Mouse (Mus musculus) embryo, embryonic 11.5 days (tissue): Measurements from ENCODE around the gene Dpyd.
A peak's percentile ranks its signal among the peaks of the same experiment; 100 is the strongest.

Experiments used
- DNase-seq: peaks from one replicate; pipeline ENCODE4 v3.0.0-alpha.2; 2012; ENCODE audit warnings: low read depth, low spot score

Dpyd gene

DNA sequence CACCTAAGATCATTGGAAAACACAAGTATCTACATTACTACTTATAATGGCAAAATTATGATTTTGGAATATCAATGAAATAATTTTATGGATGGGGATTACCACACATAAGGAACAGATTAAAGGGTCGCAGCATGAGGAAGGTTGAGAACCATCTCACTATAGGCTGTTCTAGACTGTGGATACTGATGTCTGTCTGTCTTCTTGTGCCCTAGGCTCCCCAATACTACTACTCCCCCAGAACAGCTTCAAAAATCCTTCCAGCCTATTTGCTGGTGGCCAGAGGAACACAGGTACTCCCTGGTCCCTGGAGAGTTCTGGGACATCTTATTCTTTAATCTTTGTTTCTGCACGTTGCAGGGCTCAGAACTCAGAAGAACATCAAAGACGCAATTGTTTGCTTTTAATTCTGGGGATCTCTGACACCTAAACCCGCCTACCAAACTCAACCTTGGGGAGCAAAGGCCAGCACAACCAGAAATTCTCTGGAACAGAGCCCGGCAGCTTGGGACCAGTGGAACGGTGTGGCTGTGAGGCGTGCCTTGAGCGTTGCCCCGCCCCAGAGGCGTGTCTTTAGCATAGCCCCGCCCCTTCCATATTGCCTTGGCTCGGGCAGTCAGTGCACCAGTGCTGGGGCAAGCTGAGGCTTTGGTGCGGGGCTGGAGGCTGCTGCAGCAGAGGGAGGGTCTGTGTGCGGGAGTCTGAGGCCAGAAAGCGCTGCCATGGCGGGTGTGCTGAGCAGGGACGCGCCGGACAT is at the start of gene Dpyd:
TSS of gene Dpyd (plus strand) at position 576 of the 757 bp plus-strand sequence.
- peak; percentile 70 for DNase-seq

DNA sequence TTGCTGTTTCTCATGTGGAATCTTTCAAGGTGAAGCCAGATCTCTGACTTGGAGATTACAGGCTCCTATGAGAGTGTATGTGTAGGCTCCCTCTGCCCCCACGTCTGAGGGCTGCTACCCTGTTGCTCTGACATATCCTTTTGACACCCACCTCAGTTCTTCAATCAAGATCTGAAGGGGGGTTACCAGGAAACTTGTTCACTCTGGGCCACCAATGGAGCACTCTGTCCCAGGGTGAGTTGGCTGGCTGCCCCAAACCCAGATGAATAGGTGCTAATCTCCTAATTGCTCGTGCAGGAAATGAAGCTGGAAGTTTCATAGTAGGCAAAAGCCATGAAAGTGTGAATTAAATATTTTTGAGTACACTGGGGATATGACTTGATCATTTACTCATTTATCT is 24.3 kb upstream of the Dpyd start:
- no peak for DNase-seq

DNA sequence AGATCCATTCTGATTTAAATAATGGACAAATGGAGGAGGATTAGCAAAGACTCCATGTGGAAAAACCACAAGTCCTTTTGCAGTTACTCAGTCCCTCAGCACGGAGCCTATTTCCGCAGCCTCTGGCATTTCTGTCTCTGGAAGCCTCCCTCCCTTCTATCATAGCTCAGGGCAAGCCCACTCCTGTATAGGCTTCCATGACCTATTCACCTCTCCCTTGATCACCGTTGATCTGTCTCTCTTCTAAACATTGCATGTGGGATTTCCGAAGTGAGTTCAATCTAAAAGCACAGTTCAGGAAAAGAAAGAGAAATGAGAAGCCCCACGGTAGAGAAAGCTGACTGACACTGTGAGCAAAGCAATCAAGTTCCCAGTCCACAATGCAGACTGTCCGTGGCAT is 20.2 kb upstream of the Dpyd start:
- DNase-seq: no peak

DNA sequence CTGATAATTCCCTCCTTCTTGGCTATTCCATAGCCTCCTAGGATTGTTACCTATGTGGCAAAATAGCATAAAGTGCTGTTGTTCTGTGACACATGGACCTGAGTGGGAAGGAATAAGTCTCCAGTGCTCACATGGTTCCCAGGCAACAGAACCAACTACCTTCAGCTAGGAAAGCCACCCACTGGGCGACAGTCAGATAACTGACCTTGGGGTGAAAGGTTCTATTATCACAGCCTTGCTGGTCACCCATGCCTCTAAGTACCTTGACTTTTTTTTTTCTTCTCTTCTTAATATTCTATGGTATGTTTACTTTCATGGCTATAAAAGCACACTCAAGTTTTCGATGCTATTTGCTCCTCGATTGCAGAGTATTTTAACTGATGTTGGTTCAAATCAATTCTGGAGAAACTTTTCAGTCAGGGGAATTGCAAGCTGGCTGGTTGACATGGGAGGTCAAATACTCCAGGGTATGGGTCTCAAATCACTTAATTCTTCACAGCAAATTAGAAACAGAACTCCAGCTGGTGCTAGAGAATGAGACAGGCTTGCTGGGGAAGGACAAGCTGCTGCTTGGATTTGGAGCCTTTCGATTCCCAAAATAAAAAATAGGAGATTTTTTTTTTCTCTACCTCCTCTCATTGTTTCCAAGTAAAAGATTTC is 14.2 kb upstream of the Dpyd start:
- DNase-seq: no peak

DNA sequence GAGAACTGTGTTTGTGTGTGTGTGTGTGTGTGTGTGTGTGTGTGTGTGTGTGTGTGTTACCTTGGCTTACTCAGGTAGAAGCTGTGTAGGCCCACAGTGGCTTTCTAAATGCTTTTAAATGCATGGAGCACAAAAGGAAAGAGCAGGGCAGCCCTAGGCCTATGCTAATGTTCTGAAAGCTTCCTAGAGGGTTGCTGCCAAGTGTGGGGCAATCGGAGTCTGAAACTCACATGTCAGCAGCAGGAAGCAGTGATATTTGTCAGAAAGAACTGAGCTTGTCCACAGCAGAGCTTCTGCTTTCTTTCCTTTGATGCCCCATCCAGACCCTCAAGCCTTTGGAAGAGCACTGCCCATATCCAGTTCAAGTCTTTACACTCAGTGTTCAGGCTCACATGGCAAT is 4.3 kb upstream of the Dpyd start:
- DNase-seq: no peak

DNA sequence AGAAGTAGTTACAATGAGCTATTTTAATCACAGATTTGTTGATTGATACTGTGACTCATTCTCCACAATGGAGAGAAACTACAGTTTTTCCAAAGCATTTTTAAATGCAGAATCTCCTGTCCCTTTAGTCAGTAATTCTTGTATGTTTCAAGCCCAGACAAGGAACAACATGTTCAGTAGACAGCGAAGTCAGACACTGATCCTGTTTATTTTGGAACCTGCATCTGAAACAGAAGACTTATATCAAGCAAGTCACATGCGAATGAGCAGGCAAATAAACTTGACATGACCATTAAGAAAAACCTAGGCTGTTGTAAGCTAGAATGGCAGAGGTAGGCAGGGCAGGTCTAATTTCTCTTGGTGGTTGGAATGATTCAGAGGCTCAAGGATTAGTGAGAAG is 2.0 kb upstream of the Dpyd start:
- no peak for DNase-seq

DNA sequence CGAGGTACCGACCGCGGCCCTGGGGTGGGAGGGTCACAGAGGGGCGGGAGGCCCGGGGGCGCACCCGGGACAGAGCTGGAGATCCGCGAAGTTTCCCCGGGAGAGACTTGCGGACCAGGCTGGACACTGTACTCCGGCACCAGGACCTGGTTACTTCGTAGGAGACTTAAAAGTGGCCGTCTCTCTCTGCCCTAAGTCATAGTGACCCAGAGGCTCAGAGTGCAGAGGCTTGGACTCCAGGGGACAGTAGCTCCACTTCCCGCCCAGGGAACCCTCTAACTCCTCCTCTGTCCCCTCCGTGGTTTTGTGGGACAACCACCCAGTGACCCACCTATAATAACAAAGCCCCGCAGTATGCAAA is 362 bp downstream of the Dpyd start:
- no peak for DNase-seq

DNA sequence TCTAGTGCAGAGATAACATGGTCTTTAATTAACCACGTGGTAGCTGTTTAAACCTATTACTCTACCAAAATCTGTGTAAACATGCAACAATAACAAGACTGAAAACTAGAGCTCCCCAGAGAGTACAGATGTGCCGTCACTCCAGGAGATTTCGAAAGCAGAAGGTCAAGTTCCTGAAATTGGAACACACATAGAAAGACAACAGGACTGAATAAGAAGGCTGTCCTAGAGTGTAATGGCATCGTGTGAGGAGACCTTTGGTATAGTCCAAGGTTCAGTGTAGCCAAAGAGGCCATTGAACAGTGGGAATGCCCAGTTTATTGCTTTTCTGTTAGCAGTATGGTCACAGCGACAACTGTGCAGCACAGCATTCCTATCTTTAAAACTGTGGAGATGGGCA is 4.8 kb downstream of the Dpyd start:
- DNase-seq: no peak

DNA sequence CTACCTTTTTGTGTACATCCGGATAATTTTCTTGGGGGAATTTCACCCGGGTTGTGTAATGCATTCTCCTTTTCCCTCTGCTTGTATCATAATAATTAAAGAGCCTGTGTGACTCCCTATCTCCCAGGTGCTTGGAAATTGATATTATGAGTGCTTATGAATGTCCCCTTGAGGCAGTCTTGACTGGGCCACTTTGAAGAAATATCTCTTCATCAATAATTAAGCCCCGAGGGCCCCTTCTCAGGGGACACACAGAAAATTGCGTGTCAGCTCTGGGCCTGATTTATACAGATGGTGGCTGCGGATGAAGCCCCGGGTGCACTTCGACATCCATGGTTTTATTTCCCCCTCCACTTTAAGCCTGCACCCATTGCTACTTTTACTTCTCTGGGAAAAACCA is 8.3 kb downstream of the Dpyd start:
- no peak for DNase-seq

DNA sequence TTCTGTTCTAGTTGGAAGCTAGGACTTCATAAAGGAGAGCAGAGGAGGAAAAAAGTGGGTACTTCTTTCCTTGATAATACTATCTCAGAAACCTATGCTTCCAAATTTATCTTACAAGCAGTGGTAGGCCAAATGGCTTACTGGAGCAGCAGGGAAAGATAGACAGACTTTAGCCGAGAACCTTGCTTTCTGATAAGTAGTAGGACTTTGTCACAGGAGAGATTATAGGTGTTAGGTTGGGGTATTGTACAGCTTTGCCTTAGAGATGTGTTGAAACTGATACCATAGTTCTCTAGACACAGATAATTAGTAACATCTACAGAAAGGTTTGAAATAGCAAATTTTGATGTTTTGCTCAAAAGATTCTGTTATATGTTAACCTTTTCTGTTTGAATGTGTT is 28.6 kb downstream of the Dpyd start:
- no peak for DNase-seq

DNA sequence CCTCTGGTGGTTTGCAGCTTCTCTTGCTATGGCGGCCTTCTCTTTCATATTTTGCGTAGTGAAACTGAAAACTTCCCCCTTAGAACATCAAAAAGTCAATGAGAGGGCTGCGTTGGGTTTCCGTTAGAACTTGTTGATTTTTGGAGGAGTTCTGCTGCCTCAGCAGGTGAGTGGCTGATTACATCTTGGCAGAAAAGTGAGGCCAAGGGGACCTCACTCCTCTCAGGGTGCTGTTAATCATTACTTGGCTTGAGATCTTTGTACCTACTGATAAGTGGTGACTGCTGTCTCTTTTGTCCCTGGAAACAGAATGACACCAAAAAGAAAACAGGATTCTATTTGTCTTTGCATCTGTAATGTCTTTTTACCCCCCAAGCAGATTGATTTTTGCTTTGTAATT is 32.9 kb downstream of the Dpyd start:
- no peak for DNase-seq

DNA sequence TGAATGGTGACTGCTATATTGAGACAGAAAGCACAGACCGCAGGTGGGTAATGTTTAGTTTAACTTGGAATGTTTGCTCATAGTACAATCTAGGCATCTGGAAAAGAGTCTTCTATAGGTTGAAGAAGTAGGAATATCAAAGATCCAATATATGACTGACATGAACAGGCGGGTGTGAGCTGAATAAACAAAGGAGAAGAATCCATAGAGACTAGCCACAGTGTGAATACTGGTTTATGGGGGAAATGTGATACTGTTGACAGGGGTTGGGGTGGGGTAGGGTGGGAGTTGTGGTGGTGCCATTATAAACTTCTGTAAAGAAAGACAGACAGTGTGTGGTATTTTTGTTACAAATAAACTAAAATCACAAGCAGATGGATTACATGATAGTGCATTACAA is 33.8 kb downstream of the Dpyd start:
- DNase-seq: no peak

DNA sequence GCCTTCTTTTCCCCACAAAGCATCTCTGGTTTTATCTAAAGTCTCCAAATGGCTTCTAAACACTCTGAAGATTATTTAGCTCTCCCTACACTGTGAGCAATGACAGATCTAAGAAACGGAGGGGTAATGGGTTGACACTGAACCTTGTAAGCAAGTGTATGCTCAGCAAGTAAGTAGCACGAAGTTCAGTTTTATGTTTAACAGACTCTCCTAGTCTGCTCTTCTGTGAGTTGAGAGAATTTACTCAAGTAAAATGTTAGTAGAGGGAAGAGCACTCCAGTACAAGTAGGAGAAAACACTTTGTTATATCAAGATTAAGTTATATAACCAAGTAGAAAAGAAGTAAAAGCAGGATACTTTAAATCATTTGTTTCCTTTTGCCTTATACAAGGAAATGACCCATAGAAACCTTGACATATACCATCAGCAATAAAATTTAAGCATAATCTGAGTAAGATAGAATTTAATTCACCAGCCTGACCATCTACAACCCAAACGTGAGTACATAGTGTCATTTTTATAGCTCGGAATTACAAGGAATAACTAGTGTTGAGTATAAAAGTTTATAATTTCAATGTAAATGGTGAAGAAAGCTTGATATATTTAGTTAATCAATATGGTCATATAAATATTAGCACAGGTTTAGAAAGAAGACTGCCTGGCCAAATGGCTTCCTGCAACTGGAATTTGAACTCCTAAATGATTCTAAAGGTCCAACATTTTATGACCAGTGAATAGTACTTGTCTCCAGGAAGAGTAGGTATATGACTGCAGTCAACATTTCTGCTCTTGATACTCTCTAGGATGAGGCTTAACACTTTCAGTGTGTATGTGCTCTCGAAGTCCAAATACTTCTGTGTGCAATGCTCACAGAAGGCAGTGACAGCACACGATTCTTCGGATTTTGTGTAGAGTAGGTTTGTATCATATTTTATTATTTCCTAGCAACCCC is 40.0 kb downstream of the Dpyd start:
- DNase-seq: no peak

DNA sequence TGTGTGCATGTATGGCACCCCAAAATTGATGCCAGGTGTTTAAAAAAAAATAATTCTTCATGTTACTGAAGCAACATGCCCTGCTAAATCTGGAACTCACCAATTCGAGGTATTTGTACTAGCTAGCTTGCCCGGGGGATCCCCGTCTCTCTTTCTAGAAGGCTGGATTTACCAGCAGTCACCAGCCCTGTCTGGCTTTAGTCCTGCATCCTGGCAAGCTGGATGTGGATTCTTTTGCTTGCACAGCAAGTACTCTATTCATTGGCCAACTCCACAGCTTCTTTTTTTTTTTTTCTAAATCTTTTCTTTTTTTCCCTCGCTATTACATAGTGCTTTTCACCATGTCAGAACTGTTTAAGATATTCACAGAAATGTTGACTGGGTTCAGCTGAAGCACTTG is 46.8 kb downstream of the Dpyd start:
- no peak for DNase-seq

DNA sequence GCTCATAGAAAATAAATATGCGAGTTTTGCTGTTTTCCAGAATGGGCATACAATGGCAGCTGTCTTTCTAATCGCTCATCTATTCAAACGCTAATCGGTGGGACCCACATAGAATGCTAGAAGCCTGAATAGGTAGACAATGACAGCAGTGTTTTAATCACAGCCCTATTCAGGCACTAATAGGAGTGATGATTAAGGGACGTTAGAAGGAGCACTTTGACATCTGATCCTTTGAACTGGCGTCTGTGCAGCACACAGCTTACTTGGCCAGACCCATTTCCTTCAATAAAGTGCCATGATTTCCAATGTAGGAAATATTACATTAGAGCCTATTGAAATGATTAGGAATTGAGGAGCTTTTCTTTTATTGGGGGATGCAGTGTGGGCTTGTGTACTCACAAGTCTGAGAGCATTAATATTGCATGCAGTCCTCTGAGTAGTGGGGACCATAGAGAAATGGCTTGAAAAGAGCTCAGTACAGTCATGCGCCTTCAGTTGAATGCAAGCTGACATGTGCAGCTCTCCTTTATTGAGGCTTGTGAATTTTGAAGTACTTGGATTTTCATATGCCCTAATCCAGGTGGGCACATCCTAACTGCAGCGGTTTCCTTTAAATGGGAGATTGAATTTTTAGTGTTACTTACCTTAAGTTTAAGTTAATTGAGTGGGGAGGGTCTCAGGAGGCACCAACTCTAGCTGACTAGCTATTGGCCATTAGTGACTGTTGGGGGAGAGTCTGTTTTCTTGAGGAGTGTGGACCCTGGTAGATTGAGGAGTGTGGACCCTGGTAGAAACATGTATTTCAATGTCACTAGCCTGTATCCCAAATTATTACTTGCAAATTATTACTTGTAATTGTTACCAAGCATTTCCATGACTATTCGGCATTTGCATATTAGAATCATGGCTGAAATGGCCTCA is 64.8 kb downstream of the Dpyd start:
- no peak for DNase-seq

DNA sequence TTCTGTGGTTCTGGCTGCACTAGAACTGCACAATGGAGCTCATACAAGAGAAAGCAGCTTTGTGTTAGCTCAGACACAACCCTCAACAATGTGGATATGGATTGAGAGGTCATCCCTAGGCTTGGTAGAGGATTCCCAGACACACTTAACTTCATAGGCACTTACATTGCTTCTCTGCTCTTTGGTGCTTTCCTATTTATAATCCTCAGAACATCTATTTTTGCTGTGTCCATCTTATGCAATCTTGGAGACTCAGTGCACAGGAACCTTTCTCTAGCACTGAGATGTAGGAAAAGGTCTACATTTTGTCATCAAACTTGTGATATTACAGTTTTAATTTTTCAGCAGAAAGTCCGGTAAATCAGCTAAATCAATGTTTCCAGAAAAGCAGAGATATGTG is 67.8 kb downstream of the Dpyd start:
- DNase-seq: no peak

DNA sequence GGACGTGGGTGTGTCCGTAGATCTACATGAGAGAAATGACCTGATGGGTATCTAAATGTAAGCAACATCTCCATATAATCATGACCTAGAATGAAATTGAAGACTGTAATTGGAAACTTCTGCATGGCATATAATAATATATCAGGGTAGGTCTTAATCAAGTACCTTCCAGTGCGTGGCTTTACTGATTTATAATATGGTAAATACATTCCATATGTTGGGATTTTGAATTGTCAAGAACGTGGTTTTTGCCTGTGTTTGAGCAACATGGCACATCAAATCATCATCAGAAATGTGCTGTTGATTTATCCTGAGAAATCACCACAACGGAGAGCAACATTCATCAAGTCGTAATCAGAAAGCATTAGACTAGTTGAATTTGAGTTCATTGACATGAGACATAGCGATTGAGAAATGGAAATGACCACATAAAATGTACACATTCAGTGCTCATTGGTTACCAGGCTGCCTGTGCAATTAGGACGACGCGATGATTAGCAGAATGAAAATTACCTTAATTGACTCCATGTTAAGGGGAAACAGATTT is 84.2 kb downstream of the Dpyd start:
- DNase-seq: no peak

DNA sequence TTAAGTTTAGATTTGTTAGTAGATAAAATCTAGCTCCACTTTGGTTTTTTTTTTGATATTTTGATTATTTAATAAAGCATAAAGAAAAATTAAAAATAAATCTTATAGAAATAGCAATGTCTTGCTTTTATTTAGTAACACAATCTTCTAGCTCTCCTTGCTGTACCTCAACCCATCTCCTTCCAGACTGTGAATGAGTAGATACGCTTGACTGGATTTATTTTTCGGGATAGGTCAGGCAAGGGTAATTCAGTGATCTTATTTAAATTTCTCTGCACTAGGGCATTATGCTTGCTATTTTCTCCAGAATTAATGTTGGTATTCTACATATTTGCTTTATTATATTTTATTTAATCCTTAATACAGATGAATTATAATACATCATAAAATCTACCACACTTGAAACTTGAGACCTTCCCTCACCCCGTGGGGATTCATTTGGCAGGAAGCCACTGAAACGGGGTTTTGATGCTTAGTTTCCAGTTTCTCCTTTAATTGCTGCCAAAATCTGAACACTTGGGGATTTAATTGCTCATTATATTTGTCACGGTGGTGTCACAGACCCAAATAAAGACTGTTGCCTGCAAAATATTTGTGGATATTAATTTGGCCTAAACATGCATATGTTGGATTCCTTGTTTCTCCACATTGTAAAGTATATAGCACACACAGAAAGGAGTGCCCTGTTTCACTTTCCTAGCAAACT is 102.2 kb downstream of the Dpyd start:
- no peak for DNase-seq

DNA sequence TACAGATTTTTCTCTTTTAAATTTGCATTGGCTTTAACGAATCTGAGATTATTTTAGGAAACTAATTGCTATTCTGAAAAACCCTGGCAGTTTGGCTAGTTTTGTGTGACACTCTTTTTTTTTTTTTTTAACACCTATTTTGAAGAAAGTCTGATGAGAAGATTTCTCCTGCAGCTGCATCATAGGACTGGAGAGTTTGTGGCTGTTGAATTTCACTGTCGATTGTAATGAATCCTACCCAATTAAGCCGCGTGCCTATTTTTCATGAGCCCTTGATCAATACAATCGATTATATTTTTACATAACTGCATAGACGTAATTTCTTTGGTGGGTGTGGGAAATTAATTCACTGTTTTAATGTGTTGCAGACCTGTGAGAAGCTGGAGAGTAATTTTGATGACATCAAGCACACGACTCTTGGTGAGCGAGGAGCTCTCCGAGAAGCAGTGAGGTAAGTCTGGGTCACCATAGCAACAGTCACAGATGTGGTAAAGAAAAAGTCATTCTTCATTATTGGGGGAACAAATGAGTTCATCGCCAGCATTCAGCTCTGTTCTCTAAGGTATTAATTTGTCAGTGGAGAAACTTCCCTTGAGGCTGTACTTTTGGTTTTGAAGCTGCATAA is 112.3 kb downstream of the Dpyd start:
- DNase-seq: no peak

DNA sequence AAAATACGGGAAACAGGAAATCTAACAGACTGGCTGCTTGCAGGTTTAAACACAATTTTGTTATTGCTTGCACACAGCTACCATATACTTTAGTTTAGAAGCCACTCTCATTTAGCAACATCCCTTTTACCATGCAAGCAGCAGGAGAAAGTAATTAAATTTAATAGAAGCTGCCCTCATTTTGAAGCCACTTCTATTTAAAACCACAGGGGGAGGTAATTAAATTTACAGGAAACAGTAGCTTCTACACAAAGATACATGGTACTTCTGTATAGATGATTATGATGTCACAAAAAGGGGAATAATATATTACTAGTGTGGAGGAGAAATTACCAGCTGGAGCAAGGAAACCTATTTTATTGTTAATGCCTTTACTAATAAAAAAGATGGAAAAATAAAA is 113.5 kb downstream of the Dpyd start:
- DNase-seq: no peak
